Mouse (Mus musculus) thymus, postnatal 14 days (tissue): ENCODE data around the gene Garnl3.

ENCODE experiments used
- DNase-seq: peaks from one replicate; pipeline ENCODE4 v3.0.0; 2021

Gene Garnl3

GRCm38 (mm10) chr2:33131500-33132092, at the start of gene Garnl3:
Gene Garnl3, minus strand, starts transcription at chr2:33131654.
- DNase-seq, result peak; percentile 76

- DNase-seq, result no peak
Observed at GRCm38 (mm10) chr2:33179930-33180630, 48.6 kb upstream of the Garnl3 start.

- DNase-seq, result no peak
Observed at GRCm38 (mm10) chr2:33179171-33179929, 47.9 kb upstream of the Garnl3 start.

GRCm38 (mm10) chr2:33178243-33178932, 46.9 kb upstream of the Garnl3 start:
- no peak for DNase-seq

GRCm38 (mm10) chr2:33177443-33178242, 46.2 kb upstream of the Garnl3 start:
- DNase-seq, result no peak

GRCm38 (mm10) chr2:33176921-33177320, 45.5 kb upstream of the Garnl3 start:
- no peak for DNase-seq

GRCm38 (mm10) chr2:33176516-33176915, 45.1 kb upstream of the Garnl3 start:
- DNase-seq, result no peak

- DNase-seq, result no peak
Observed at GRCm38 (mm10) chr2:33173686-33174085, 42.2 kb upstream of the Garnl3 start.

GRCm38 (mm10) chr2:33173126-33173525, 41.7 kb upstream of the Garnl3 start:
- no peak for DNase-seq

GRCm38 (mm10) chr2:33170777-33171565, 39.5 kb upstream of the Garnl3 start:
- no peak for DNase-seq

- DNase-seq, result no peak
Observed at GRCm38 (mm10) chr2:33169445-33169844, 38.0 kb upstream of the Garnl3 start.

GRCm38 (mm10) chr2:33167060-33167459, 35.6 kb upstream of the Garnl3 start:
- DNase-seq, result no peak

- no peak for DNase-seq
Observed at GRCm38 (mm10) chr2:33165710-33166374, 34.4 kb upstream of the Garnl3 start.

- no peak for DNase-seq
Observed at GRCm38 (mm10) chr2:33165229-33165628, 33.8 kb upstream of the Garnl3 start.

GRCm38 (mm10) chr2:33164646-33165045, 33.2 kb upstream of the Garnl3 start:
- no peak for DNase-seq

- DNase-seq, result no peak
Observed at GRCm38 (mm10) chr2:33162126-33162525, 30.7 kb upstream of the Garnl3 start.

GRCm38 (mm10) chr2:33160326-33160973, 29.0 kb upstream of the Garnl3 start:
- no peak for DNase-seq

GRCm38 (mm10) chr2:33159593-33159992, 28.1 kb upstream of the Garnl3 start:
- DNase-seq, result no peak

GRCm38 (mm10) chr2:33158895-33159294, 27.4 kb upstream of the Garnl3 start:
- no peak for DNase-seq

GRCm38 (mm10) chr2:33156283-33156781, 24.9 kb upstream of the Garnl3 start:
- no peak for DNase-seq
